Mouse (Mus musculus) ovary, postnatal 36 days (tissue): Measurements from ENCODE around the gene Pip5kl1.

Source experiments
- DNase-seq: peaks from one replicate; pipeline ENCODE4 v3.0.0; 2022; ENCODE audit warnings: low spot score, mixed read lengths

Pip5kl1 gene

GRCm38 (mm10) chr2:32585149-32585714 is 10.6 kb downstream of the Pip5kl1 start:
- DNase-seq, result no peak

DNA sequence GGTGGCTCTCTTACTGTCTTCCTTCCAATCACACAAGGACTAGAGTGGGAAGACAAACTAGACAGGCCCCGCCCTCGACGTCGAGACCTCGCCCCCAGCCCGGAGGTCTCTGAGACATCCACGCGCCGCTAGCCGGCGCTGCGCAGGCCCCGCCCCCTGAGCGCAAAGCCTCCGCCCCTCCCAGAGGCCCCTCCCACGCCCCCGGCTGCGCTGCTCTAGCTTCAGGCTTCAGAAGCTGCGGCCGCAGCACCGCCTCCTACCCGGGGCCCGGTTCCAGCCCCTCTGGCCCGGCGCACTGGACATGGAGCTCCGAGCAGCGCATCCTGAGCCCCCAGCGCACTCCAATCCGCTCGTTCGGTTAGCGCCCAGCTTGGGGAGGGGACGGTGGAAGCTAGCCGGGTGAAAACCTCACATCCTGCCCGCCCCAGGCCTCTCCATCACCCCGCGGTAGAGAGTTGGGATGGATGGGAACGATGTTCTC is 12.3 kb downstream of the Pip5kl1 start, which contains the start of gene St6galnac4:
Gene St6galnac4 (plus strand): TSS at position 225 of the 481 bp plus-strand sequence.
- DNase-seq, result peak; percentile 90

GRCm38 (mm10) chr2:32587731-32588321 is 13.2 kb downstream of the Pip5kl1 start:
- no peak for DNase-seq

- DNase-seq, result no peak
Measured at GRCm38 (mm10) chr2:32589213-32589795, 14.7 kb downstream of the Pip5kl1 start.

- no peak for DNase-seq
Measured at GRCm38 (mm10) chr2:32590224-32590623, 15.6 kb downstream of the Pip5kl1 start.

- DNase-seq, result no peak
Measured at GRCm38 (mm10) chr2:32591249-32591648, 16.7 kb downstream of the Pip5kl1 start.

- peak; percentile 60 for DNase-seq
Measured at GRCm38 (mm10) chr2:32596725-32597124, 22.1 kb downstream of the Pip5kl1 start.

DNA sequence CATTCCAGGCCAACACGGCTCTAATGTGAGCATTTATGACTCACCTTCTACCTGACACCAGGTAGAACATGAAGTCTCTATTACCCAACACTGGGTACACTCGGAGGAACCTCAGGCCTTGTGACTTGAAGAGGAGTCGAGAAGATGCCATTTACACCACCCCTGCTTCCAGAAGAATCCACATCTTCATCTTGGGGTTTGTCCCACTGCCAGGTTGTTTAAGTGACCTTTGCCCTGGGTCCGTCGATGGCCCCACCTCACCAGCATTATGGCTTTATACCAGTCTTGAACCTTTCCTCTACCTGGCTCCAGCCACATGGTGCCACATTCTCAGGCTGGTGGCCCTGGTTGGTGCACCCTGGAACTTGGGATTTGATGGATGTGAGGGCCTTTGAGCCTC is 22.7 kb downstream of the Pip5kl1 start:
- no peak for DNase-seq

DNA sequence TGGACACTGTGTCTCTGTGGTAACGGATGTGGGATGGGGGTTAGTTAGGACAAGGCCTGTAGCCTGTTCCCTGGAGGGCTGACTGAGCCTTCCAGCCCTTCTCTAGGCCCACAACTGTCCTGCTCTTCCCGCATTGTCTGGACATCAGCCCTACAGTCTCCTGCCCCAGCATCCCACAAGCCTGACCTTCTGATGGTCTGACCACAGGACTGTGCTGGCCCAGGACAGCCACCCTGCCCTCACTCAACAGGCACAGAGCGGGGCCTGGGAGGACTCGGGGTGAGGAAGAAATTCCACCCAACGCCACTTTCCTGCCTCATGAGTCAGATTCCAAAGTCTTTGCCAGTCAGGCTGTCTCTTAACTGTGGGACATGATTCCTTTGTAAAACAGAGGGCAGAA is 23.1 kb downstream of the Pip5kl1 start:
- no peak for DNase-seq

DNA sequence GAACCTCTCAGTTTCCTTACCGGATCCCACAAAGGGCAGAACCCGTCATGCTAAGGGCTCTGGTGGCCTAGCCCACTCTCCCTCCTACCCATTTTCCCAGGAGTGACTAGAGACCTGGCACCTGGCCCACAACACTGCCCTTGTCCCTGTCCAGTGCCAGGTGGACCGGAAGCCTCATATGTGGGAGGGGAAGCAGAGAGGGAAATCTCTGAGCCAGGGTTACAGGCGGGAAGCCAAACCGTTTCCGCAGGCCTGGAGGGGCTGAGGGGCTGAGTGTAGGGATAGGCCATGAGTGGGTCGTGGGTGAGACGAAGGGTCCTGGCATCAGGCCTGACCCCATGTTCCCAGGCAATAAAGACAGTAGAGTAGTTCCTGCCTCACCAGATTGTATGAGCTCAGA is 23.9 kb downstream of the Pip5kl1 start:
- no peak for DNase-seq

DNA sequence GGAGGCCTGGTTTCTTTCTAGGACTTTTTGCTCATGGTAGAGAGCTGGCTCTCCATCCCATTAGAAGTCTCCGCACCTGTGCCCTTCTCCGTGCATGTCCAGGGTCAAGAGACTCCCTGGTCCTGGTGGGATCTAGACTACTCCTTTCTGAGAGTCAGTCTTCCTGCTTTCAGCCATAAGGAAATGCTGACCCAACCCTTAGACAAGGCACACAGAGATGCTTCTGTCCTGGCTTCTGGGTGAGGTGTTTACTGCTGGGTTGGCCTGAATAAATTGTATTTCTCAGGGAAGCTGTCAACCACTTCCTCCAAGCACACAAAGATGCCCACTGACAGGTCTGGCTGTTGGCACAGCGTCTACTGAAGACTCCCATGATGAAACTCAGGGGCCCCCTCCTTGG is 24.8 kb downstream of the Pip5kl1 start, which contains the start of gene St6galnac6:
Gene St6galnac6 (plus strand): TSS at position 301 of the 400 bp plus-strand sequence.
- DNase-seq, result no peak

DNA sequence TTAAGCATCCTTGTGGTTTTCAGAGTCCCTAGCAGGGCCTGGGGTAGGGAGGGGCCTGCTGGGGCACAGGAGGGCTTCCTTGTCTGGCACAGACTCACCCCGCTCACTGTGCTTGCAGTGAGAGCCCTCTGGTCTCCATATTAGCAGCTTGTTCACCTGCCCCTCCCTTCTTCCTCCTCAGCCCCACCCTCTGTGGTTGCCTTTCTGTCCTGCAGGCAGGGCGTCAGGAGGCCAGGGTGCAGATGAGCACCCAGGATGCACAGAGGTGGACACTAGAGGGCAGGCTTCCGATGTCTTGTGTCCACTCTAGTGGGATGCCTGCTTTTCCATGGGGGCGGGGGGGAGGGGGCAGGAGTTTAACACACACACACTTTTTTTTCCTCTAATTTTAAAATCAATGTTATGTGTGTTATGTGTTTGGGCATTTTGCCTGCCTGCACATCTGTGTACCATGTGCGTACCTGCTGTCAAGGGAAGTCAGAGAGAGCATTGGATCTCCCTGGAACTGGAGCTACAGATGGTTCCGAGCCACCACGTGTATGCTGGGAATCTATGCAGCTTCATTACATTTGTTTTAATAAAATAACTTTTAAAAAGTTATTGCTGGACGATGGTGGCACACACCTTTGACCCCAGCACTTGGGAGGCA is 26.9 kb downstream of the Pip5kl1 start:
- peak; percentile 38 for DNase-seq

DNA sequence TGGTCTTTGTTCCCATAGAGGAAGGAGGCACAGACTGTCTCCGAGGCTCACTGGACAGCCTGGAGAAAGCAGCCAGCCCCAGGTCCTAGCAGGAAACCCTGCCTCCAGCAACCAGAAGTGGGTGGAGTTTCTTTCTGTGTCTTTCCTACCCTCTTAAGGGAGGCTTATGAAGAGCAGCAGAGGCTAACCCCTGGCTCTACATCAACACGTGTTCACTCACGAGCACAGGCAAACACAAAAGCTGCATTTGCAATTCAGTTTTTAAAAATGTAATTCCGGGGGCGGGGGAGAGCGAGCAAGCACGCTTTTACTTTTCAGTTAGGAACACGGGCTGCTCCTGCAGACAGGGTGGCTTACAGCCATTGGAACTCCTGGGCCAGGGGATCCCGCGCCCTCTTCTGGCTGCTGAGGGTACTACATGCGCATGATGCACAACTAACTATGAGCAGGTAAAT is 28.0 kb downstream of the Pip5kl1 start:
- DNase-seq, result peak; percentile 83

DNA sequence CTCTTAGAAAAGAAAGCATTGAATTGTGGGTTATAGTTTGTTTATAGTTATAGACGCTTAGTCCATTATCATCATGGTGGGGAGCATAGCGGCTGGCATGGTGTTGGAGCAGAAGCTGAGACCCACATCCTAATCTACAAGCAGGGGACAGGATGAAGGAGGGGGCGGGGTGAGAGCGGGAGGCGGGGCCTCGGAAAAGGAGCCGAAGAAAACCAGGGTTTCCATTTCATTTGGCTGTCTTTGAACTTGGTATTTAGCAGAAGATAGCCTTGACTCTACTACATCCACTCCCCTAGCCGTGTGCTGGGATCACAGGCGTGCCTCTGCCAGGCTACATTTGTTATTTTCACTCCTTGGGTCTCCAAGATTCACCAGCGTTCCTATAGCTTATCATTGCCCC is 30.0 kb downstream of the Pip5kl1 start:
- no peak for DNase-seq

GRCm38 (mm10) chr2:32606161-32607142 is 31.9 kb downstream of the Pip5kl1 start:
- peak; percentile 86 for DNase-seq

- peak; percentile 51 for DNase-seq
Measured at GRCm38 (mm10) chr2:32607262-32607947, 32.8 kb downstream of the Pip5kl1 start.

DNA sequence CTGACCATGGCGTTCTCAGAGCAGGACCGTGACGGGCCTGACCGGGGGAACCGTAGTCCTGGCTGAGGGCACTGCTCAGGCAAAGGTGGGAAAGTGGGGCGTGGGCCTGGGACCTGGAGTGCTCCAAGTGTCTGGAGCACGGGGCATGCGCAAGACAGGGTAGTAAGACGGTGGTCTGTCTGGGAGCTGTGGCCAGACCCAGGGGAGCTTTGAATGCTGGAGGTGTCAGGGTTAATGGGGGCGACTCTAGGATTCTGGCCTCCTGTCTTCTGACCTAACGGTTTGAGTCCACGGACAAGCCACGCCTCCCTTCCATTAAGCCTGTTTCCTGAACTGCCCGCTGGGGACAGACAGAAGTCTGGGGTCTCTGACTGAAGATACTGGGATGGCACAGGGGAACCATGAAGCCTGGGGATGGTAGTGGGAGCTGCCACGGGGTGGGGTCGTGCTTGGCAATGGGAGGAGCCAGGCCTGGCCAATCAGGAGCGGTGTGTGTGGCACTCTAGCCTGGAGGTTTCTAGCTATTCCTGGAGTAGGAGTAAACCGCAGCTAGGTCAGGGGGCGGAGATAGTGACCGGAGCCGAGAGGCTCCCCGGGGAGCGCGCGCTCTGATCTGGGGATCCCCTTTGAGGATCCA is 33.7 kb downstream of the Pip5kl1 start:
- peak; percentile 78 for DNase-seq

- no peak for DNase-seq
Measured at GRCm38 (mm10) chr2:32608778-32609435, 34.3 kb downstream of the Pip5kl1 start.

- DNase-seq, result peak; percentile 60
Measured at GRCm38 (mm10) chr2:32610610-32611229, 36.1 kb downstream of the Pip5kl1 start.
